Mouse (Mus musculus): Measurements from ENCODE around the gene Mdm4.

DNA sequence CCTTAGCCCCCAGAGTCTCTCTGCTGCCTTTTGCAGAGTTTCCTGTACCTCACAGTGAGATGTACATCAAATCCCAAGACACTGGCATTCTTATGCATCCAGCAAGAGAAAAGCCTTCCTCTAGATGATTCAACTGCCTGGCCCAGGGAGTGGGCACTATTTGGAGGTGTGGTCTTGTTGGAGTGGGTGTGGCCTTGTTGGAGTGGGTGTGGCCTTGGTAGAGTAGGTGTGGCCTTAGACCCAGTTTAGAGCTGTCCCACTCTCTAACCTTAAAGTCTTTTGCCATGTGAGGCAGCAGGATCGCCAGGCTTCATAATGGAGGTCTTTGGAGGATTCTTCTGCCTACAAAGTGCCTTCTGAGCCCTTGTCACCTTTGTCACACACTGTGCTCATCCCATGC lies 120.4 kb downstream of the Mdm4 start:
- TF ChIP-seq CTCF (IDR thresholded peaks at IDR 0.05; ENCODE audit: low read depth, low read length): no peak
- TF ChIP-seq POLR2A (IDR thresholded peaks at IDR 0.05; ENCODE audit: insufficient read depth, low read length): no peak
- TF ChIP-seq EP300 (IDR thresholded peaks at IDR 0.05; ENCODE audit: insufficient read depth, low read depth, low read length): no peak
